Mouse (Mus musculus) heart, adult 2 months (tissue): Measurements from ENCODE around the gene Zfpm1.

Source experiments
- CTCF ChIP-seq: fragments of 200-600 bp; IDR thresholded peaks from 2 replicates; pipeline ENCODE4 v1.8.1; 2022; ENCODE audit warnings: antibody characterized with exemption, mild to moderate bottlenecking, moderate library complexity
- EP300 ChIP-seq: fragments of 200-500 bp; IDR thresholded peaks from 2 replicates; pipeline ENCODE4 v1.6.1; 2011; ENCODE audit warnings: low read depth, low read length, control low read depth; ENCODE audit not compliant: insufficient read depth
- POLR2A ChIP-seq: fragments of 200-500 bp; IDR thresholded peaks from 2 replicates; pipeline ENCODE4 v1.6.1; 2011; ENCODE audit warnings: mild to moderate bottlenecking, low read depth, low read length, control low read depth; ENCODE audit not compliant: insufficient read depth

DNA sequence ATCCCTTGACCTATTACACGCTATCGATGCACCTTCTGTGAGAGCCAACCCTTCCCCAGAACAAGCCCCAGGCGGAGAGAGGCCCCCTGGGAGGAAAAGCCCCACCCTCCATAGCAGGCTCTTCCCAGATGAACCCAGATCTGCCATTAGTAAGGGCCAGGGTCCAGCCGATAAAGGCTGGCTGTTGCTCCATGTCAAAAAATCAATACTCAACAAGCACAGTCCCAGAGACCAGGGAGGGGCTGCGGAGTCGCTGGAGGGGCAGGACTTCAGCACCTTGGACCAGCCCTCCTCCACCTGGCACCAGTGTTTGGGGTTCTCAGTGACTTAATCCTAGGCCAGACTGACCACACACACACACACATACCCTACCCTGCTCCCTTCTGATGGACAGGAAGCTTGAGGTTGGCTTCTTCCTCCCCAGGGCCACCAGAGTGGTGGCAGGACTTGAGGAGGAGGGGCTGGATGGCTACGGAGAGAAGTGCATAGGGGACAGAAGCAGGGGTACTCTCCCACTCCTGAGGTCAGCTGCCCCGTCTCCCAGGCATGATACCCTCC, 36.1 kb downstream of the Zfpm1 start:
- TF ChIP-seq CTCF = no peak
- no peak for TF ChIP-seq POLR2A
- no peak for TF ChIP-seq EP300
